Mouse (Mus musculus) layer of hippocampus, postnatal 10 days (tissue): Measurements from ENCODE around the gene Chil5. TPM values are rescaled to one million over a fixed set of nuclear protein-coding genes. Genes with fewer than 3 reads are reported as not detected.

ENCODE experiments used
- total RNA-seq, 2 experiments: library from RNA; stranded (reverse); gene quantifications; 2 replicates each; pipeline ENCODE4 v1.2.3; 2021

Gene Chil5
- total RNA-seq, 2 experiments from 2014 or later = 0.39 TPM; not detected in 1

Other genes with a start within 250 kb of the Chil5 start
- 10 to 100 TPM; 95.2 to 98.6 TPM for gene Rap1a, start 231.5 kb downstream of the Chil5 start, total RNA-seq
- 1 to 10 TPM in 1 of 2 experiments, under 1 TPM in 1; 0.34 to 1.1 TPM for gene Adora3, start 162.0 kb downstream of the Chil5 start, total RNA-seq
- gene Tmigd3, start 161.9 kb downstream of the Chil5 start, total RNA-seq = under 1 TPM in 1 of 2 experiments, not detected in 1; 0.47 TPM
- gene I830077J02Rik, start 100.2 kb downstream of the Chil5 start, total RNA-seq = 1 to 10 TPM; 1.2 to 1.6 TPM
- 10 to 100 TPM; 62.4 to 63.4 TPM for gene Wdr77, start 73.4 kb downstream of the Chil5 start, total RNA-seq
- 100 to 1,000 TPM; 325 to 334 TPM for gene Atp5f1, start 72.7 kb downstream of the Chil5 start, total RNA-seq
- gene Ovgp1, start 59.1 kb downstream of the Chil5 start, total RNA-seq = 1 to 10 TPM; 2.2 to 2.5 TPM
- gene Pifo, start 18.2 kb downstream of the Chil5 start, total RNA-seq = 1 to 10 TPM in 1 of 2 experiments, under 1 TPM in 1; 0.65 to 1.4 TPM
- 1 to 10 TPM in 1 of 2 experiments, under 1 TPM in 1; 0.91 to 1.3 TPM for gene Chia1, start 80.4 kb upstream of the Chil5 start, total RNA-seq
- gene Chil3, start 134.8 kb upstream of the Chil5 start, total RNA-seq = under 1 TPM in 1 of 2 experiments, not detected in 1; 0.39 TPM
- not detected for gene Chil4, start 186.7 kb upstream of the Chil5 start, total RNA-seq